Mouse (Mus musculus) bone marrow macrophage, adult 2 months (primary cell): ENCODE data around the gene Atp5d. TPM values are rescaled to one million over a fixed set of nuclear protein-coding genes. Genes with fewer than 3 reads are reported as not detected.

Experiments used
- H3K27ac ChIP-seq: 2 replicates; pipeline ENCODE4 v1.5.1; 2012; ENCODE audit warnings: low read depth, low read length; ENCODE audit not compliant: insufficient read depth
- H3K4me1 ChIP-seq: 2 replicates; pipeline ENCODE4 v1.6.1; 2012; ENCODE audit warnings: low read length; ENCODE audit not compliant: control insufficient read depth, insufficient read depth
- H3K4me3 ChIP-seq: 2 replicates; pipeline ENCODE4 v1.5.1; 2012; ENCODE audit warnings: mild to moderate bottlenecking, low read length, moderate library complexity; ENCODE audit not compliant: insufficient read depth
- CTCF ChIP-seq: IDR thresholded peaks from 2 replicates; pipeline ENCODE4 v1.5.1; 2012; ENCODE audit warnings: low read depth, mild to moderate bottlenecking, low read length, moderate library complexity
- POLR2A ChIP-seq: IDR thresholded peaks from 2 replicates; pipeline ENCODE4 v1.6.1; 2012; ENCODE audit warnings: mild to moderate bottlenecking, low read depth, low read length, borderline replicate concordance
- polyA plus RNA-seq: library from polyadenylated mRNA; stranded (reverse); fragments of >200 nt; gene quantifications from 2 replicates; pipeline ENCODE4 v1.2.4, GENCODE M21; 2012; ENCODE audit not compliant: missing spikeins, insufficient read depth, insufficient read length

Atp5d gene
- polyA plus RNA-seq = 198 TPM in 2 replicates

- no peak for TF ChIP-seq POLR2A
- TF ChIP-seq CTCF = no peak
- peak within 1 kb of the TSS; percentile 60 for H3K4me3 ChIP-seq
- peaks cover 4% of the 10 kb centered on the region for H3K4me1 ChIP-seq
- no peak within 1 kb of the TSS for H3K27ac ChIP-seq
These were observed at the start of gene Atp5d for GRCm38 (mm10) chr10:80138553-80139438. TSS of gene Atp5d (plus strand) at chr10:80138632.

- peaks cover 22% of the 10 kb centered on the region for H3K4me1 ChIP-seq
- TF ChIP-seq POLR2A (no peak), CTCF (no peak)
- H3K27ac ChIP-seq = no peak overlapping the region
- H3K4me3 ChIP-seq = no peak overlapping the region
These were observed 49.3 kb upstream of the Atp5d start for GRCm38 (mm10) chr10:80089146-80089545.

GRCm38 (mm10) chr10:80091527-80091926 is 46.9 kb upstream of the Atp5d start:
- Histone ChIP-seq H3K4me1 (peaks cover 34% of the 10 kb centered on the region), H3K27ac (no peak overlapping the region), H3K4me3 (no peak overlapping the region)
- TF ChIP-seq POLR2A (no peak), CTCF (no peak)

DNA sequence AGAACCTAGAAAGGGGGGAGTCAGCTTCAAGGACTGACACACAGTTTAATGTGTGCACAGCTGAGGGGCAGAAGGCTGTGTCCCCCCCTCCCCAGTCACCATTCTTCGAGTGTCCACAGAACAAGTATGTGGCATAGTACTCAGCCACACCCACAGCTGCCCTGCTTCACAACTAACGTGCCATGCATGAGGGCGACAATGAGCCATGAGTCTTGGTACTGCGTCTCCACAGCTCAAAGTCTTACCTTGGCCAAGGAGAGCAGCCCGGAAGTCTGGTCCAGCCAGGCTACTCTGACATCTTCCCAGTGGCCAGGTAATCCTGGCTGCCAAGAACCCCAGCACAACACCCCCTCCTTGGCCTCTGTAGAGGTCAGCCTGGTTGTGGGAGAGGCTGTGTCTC is 45.7 kb upstream of the Atp5d start:
- Histone ChIP-seq H3K4me1 (peaks cover 32% of the 10 kb centered on the region), H3K27ac (no peak overlapping the region), H3K4me3 (no peak overlapping the region)
- TF ChIP-seq CTCF (no peak), POLR2A (no peak)

GRCm38 (mm10) chr10:80094085-80094484 is 44.3 kb upstream of the Atp5d start:
- Histone ChIP-seq H3K4me1 (peaks cover 39% of the 10 kb centered on the region), H3K27ac (no peak overlapping the region)

GRCm38 (mm10) chr10:80094684-80095083 is 43.7 kb upstream of the Atp5d start:
- Histone ChIP-seq H3K4me1 (peaks cover 45% of the 10 kb centered on the region), H3K27ac (no peak overlapping the region), H3K4me3 (no peak overlapping the region)
- TF ChIP-seq POLR2A (no peak), CTCF (no peak)

More at GRCm38 (mm10) chr10:80094085-80094484, 44.3 kb upstream of the Atp5d start:
- H3K4me3 ChIP-seq = no peak overlapping the region
- TF ChIP-seq CTCF (no peak), POLR2A (no peak)

DNA sequence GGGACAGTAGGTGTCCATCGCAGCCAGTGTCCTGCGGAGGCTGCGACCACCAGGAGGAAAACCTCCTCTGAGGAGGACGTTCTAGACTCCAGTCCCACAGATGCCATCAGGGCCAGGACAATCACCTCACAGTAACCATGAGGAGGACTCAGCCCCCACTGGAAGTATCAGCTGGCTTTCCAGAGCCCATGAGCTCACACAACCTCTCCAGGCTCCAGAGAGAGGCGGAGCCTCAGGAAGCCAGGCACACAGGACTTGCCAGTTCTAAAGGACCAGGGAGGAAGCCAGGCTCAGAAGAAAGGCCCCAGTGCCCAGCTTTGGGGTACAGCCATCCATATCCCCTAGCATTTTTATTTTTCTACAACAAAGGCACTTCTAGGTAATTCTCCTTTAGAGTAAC is 42.9 kb upstream of the Atp5d start:
- H3K4me1 ChIP-seq = peaks cover 54% of the 10 kb centered on the region

DNA sequence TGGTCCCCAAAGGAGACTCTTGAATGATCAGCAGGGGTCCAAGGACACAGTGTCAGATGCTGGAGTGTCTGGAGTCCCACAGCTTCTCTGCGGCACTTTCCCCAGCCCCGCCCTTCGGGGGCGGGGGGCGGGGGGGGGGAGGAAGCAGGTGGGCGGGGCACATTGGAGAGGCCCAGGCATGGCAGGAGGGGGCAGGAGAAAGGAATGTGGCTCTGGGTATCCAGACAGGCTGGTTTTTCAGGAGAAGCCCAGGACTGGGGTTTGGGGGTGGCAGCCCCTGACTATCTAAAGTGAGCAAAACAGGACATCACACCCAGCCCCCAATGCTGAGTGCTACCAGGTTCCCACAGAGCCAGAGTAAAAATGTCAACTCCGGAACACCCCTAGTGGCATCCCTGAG is 41.2 kb upstream of the Atp5d start:
- peaks cover 64% of the 10 kb centered on the region for H3K4me1 ChIP-seq
- no peak overlapping the region for H3K27ac ChIP-seq
- TF ChIP-seq CTCF (no peak), POLR2A (no peak)
- H3K4me3 ChIP-seq = no peak overlapping the region

More for the DNA sequence above, 42.9 kb upstream of the Atp5d start:
- Histone ChIP-seq H3K27ac (no peak overlapping the region), H3K4me3 (no peak overlapping the region)
- TF ChIP-seq POLR2A = no peak
- no peak for TF ChIP-seq CTCF

DNA sequence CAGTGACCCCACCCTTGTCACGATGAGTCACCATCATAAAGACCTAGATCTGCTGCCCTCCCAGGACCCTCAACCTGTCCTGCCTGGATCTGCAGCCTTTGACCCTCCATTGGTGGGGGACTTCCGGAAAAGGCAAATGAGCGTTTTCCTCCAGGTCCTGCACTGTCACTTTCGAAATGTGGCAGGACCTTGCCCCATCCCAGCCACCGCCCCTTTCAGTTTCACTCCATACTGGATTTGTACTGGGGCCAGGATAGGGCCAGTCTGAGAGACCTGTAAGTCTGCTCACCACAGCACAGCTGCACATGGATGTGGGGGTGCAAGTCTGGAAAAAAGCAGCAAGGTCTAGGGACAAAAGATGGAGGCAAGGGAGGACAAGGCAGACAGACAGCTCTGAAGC is 39.8 kb upstream of the Atp5d start:
- no peak overlapping the region for H3K4me3 ChIP-seq

DNA sequence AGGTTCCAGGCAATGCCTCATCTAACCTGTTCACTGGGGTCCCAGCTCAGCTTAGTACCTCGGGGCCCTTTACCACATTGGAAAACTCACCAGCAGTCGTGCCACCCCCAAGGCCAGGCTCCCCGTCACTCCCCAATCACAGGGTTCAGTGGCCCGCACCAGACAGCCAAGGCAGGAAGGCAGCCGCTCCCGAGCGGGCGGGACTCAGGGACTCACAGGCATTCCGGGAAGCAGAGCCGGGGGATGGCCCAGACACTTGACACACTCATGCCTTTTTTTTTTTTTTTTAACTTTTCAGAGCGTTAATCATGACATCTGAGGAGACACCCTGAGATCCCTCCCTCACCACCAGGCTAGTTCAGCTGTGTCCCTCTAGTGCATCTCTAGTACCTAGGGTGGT is 37.5 kb upstream of the Atp5d start:
- TF ChIP-seq POLR2A = no peak
- no peak for TF ChIP-seq CTCF
- no peak overlapping the region for H3K27ac ChIP-seq
- H3K4me3 ChIP-seq = peak overlapping the region; percentile 90
- H3K4me1 ChIP-seq = peaks cover 81% of the 10 kb centered on the region

More for the DNA sequence above, 39.8 kb upstream of the Atp5d start:
- TF ChIP-seq POLR2A = no peak
- no peak for TF ChIP-seq CTCF
- no peak overlapping the region for H3K27ac ChIP-seq
- H3K4me1 ChIP-seq = peaks cover 74% of the 10 kb centered on the region
